Mouse (Mus musculus): Measurements from ENCODE around the gene Irf9.

Irf9 gene

GRCm38 (mm10) chr14:55614565-55615178 lies 11.3 kb downstream of the Irf9 start:
- DNase-seq (ENCODE audit: low spot score in 2 of 2): peak in 1 of 2 experiments; percentile 27

- no peak for DNase-seq (ENCODE audit: low spot score in 2 of 2)
These were observed 12.5 kb downstream of the Irf9 start for GRCm38 (mm10) chr14:55615876-55616275.

DNA sequence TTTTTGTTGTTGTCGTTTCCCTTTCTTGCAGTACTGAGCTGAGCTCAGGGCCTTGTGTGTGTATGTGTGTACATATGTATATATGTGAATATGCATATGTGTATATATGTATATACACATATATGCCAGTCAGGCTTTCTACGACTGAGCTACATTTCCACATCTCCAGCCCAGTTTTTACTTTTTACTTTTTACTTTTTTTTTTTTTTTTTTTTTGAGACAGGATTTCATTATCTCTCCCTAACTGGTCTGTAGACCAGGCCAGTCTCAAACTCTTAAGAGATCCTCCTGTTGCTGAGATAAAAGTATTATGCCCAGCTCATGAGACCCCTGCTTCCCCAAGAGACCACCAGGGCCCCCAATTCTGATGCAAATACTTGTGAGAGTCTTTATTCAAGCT lies 13.5 kb downstream of the Irf9 start:
- no peak for DNase-seq (ENCODE audit: low spot score in 2 of 2)

DNA sequence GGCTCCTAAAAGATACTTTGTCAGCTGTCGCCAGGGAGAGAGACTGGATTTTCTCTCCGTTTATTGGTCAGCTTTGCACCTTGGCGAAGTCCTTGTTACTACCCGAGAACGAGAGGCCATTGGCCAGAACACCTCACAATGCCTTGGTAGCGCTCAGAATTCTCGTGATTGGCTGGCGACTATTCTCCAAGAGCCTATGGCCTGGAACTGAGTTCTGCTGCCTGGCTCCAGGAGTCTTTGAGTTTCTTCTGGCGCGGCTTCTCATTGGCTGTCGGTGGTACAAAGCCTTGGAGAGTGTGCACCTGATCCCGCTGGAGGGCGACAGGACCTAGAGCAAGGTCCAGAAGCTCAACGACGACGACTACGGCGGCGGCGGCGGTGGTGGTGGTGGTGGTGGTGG lies 14.5 kb downstream of the Irf9 start, which contains the start of gene Rec8:
TSS of gene Rec8 (plus strand) at position 216 of the 400 bp plus-strand sequence.
- peak in 1 of 2 experiments; percentile 35 for DNase-seq (ENCODE audit: low spot score in 2 of 2)

- peak; percentile 35 to 40 for DNase-seq (ENCODE audit: low spot score in 2 of 2)
These were observed 15.3 kb downstream of the Irf9 start for GRCm38 (mm10) chr14:55618486-55619195.

DNA sequence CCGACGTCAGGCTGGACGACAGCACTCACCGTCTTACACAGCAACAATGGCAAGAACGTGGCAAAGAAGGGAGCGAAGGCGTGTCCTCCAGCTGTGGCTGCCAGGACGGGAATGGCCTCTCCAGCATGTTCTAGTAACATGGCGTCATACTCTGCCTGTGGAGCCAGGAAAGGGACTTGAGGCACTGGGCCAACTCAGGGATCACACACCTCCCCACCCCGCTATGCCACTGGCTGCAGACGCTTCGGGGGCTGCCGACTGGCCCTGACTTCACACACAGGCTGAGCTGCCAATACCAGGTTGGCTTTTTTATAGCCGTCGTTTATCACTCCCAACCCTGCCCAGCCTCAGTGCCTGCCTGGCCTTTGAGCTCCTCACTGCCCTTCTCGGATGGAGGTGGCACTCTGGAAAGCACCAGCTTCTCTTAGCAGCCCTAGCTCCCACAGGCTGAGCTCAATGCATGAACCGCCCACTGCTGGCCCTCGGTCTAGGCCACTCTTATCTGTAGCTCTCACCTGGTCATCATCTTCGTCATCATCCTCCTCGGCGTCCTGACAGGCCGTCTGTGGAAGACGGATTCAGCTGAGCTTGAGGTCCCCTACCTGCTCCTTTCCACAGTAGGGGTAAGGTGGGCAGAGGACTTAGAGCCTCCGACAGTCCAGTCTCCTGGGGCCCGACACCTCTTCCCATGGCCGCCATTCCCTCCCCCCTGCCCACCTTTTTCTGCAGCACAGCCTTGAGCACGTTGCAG lies 24.9 kb downstream of the Irf9 start:
- DNase-seq (ENCODE audit: low spot score in 2 of 2): no peak

DNA sequence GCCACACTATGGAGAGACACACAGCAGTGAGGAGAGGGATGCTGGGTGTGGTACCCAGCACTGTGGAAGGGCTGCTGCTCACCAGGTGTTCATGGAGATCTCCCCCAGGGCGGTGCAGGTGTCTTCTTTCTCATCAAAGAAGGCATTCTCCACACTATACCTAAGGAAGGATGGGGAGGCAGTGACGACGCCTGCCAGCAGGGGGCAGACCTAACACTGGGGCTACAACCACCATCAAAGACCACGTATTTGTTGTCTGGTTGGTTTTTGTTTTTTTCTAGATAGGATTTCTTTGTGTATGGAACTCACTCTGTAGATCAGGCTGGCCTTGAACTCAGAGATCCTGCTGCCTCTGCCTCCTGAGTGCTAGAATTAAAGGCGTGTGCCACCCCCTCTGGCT lies 25.9 kb downstream of the Irf9 start:
- peak; percentile 76 to 87 for DNase-seq (ENCODE audit: low spot score in 2 of 2)

- DNase-seq (ENCODE audit: low spot score in 2 of 2): no peak
These were observed 31.6 kb downstream of the Irf9 start for GRCm38 (mm10) chr14:55634874-55635522.

DNA sequence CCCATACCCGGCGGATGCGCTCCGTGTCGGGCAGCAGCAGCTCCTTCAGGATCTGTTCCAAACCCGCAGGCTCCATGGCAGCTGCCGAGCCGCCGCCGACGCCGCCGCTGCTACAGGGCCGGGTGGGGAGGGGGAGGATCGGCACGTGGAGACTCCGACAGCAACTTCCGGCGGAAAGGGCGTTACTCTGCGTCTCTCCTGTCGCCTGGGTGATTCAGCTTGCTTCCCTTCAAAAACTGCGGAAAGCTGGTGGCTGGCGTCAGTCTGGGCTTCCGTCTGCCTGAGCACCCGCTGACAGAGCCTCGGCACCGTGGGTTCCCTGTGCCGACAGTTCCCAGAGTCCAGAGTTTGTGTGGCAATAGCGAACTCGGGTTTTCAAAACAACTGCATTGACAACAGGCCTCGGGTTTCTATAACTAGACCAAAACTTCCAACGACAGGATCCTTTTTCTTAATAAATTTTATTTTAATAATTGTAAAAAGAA lies 32.2 kb downstream of the Irf9 start, which contains the start of gene Ipo4:
TSS of gene Ipo4 (minus strand) at position 435 of the 485 bp plus-strand sequence.
- DNase-seq (ENCODE audit: low spot score in 2 of 2): peak; percentile 53 to 84

DNA sequence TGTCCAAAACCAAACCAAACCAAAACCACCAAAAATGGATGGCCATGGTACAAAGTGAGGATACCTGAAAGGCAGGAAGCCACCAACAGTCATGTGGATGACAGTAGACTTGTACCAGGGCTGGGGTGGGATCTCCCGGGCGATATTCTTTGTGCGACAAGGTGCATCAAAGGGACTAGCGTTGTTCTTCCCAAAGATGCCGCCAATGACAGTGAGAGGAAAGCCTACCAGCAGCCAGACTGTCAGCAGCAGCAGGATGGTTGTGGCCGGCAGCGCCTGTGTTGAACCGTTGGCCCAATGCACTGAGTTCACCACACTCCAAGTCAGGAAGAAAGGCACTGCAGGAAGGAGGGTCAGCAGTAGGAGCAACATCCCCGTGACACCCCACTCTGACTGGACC lies 34.4 kb downstream of the Irf9 start, which contains the start of gene Gm49378:
TSS of gene Gm49378 (minus strand) at position 101 of the 400 bp plus-strand sequence.
- DNase-seq (ENCODE audit: low spot score in 2 of 2): no peak

GRCm38 (mm10) chr14:55640816-55641215 lies 37.4 kb downstream of the Irf9 start:
- no peak for DNase-seq (ENCODE audit: low spot score in 2 of 2)

- no peak for DNase-seq (ENCODE audit: low spot score in 2 of 2)
These were observed 37.9 kb downstream of the Irf9 start for GRCm38 (mm10) chr14:55641291-55641690.

GRCm38 (mm10) chr14:55642679-55643059 lies 39.3 kb downstream of the Irf9 start:
- peak in 1 of 2 experiments; percentile 21 for DNase-seq (ENCODE audit: low spot score in 2 of 2)

GRCm38 (mm10) chr14:55643060-55643907 lies 39.9 kb downstream of the Irf9 start, which contains the start of gene Tm9sf1:
Gene Tm9sf1, minus strand, starts transcription at chr14:55643806.
- DNase-seq (ENCODE audit: low spot score in 2 of 2): peak; percentile 89 to 96

GRCm38 (mm10) chr14:55644261-55644888 lies 41.0 kb downstream of the Irf9 start:
- peak in 1 of 2 experiments; percentile 27 for DNase-seq (ENCODE audit: low spot score in 2 of 2)

- no peak for DNase-seq (ENCODE audit: low spot score in 2 of 2)
These were observed 46.5 kb downstream of the Irf9 start, which contains the start of gene Tssk4 for GRCm38 (mm10) chr14:55649884-55650283. Gene Tssk4, plus strand, starts transcription at chr14:55650184.

- DNase-seq (ENCODE audit: low spot score in 2 of 2): no peak
These were observed 48.2 kb downstream of the Irf9 start for GRCm38 (mm10) chr14:55651528-55651927.

- DNase-seq (ENCODE audit: low spot score in 2 of 2): no peak
These were observed 53.6 kb downstream of the Irf9 start for GRCm38 (mm10) chr14:55656935-55657334.

GRCm38 (mm10) chr14:55658011-55658410 lies 54.6 kb downstream of the Irf9 start:
- no peak for DNase-seq (ENCODE audit: low spot score in 2 of 2)
